Mouse (Mus musculus) ES-CJ7 (cell line): ENCODE data around the gene Rwdd4a.
A peak's percentile ranks its signal among the peaks of the same experiment; 100 is the strongest.

ENCODE experiments used
- DNase-seq: peaks from one replicate; pipeline ENCODE4 v3.0.0; 2011; ENCODE audit warnings: low read depth, low spot score

Rwdd4a gene

DNA sequence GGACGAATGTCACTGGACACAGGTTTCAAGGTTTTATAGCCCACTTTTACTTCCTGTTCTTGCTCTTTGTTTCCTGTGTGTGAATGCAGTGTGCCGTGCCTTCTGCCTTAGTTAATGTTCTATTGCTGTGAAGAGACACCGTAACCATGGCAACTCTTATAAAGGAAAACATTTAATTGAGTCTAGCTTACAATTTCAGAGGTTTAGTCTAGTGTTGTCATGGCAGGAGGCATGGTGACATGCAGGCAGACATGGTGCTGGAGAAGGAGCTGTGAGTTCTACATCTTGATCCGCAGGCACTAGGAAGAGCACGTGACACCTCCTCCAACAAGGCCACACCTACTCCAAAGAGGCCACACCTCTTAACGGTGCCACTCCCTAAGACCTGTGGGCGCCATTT lies 48.0 kb downstream of the Rwdd4a start:
- DNase-seq, result peak; percentile 32

DNA sequence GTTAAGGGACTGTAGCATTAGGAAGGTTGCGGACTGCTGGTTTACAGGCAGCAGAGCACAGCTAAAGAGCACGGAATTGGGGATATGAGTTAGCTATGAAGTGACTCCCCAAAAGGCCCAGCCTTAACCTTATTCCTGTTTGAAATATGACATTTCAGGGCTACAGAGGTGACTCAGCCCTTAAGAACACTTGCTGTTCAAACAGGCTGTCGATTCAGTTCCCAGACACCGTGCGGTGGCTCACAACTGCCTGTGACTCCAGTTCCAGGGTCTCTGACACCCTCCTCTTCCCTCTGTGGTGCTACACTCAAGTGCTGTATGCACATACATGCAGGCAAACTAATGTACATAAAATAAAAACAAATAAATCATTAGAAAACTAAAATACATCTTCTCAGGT lies 55.2 kb downstream of the Rwdd4a start:
- DNase-seq, result no peak

DNA sequence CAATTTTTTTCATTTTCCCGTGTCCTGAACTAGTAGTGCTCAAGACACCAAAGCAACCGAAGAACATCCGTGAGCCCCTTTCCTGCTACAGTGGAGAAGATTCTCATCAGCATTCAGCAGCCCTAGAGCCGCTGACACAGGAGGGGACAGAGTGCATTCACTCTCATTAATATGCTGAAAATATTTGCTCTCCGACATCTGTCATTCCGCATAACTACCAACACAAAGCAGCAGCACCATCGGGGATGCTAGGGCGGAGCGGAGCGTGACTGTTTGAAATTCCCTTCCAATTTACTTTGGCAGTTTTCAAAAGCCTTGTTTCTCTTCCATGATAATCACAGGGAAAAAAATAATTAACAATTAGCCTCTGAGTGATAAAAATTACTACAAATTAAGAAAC lies 56.9 kb downstream of the Rwdd4a start:
- DNase-seq, result no peak

DNA sequence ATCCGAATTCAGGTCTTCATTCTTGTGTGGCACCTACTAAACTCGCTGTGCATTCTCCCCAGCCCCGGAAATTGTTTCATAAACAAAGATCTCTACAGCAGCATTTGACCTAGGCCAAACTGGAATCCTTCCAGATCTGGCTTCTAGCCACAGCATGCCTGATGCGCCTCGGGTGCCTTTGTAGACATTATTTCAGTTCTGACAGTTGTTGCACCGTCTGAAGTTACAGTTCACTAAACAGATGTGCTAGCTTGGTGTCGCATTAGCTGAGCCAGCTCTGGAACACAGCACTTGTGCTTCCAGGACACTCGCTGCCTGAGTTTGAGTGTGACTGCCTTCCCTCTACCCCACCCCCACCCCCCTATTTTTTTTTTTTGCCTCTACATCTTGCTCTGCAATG lies 67.2 kb downstream of the Rwdd4a start:
- DNase-seq, result no peak
